Comparison of ENCODE assay signal across 10 mouse cellular contexts in the genomic region with DNA sequence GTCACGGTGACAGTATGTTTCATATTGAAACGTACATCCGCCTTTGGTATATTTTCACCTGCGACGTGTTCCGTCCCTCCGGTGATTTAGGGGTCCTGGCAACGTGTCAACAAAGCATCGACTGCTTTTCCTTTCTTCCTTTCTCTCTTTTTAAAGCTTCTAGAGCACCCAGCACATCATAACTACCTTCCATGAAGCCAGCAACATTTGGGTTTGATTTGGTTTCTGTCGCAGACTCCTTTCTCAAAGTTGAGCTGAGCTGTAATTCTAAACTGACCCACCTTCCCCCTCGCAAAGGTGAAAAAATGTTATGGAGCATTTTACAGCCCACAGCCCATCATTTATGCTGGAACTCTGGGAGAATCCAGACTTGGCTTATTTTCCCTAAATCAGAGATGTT.
"Had no signal": no experiment of that assay in that cellular context is flagged by ENCODE, and none has a peak within 500 bp of the region (broad histone marks: within the 10 kb centered on the region; RNA-seq: fewer than 3 reads in every experiment).

No protein-coding gene starts in this region.

- ATAC-seq: midbrain, embryonic 13.5 days had no signal

- H3K36me3 ChIP-seq: midbrain, embryonic 13.5 days; stomach, embryonic 15.5 days had no signal

- H3K9ac ChIP-seq: liver, embryonic 14.5 days; midbrain, embryonic 13.5 days; stomach, embryonic 15.5 days had no signal

- H3K9me3 ChIP-seq: midbrain, embryonic 13.5 days; stomach, embryonic 15.5 days had no signal

- H3K4me1 ChIP-seq: stomach, embryonic 15.5 days had no signal

- H3K4me2 ChIP-seq: midbrain, embryonic 13.5 days had no signal

- DNase-seq: kidney, postnatal 14 days; lung, adult 18-20 months; lung, postnatal 36 days; right cerebral cortex, postnatal 14 days; thymus, adult 2 months; thymus, postnatal 25 days had no signal

- H3K27ac ChIP-seq: left cerebral cortex, adult 2 months; liver, embryonic 14.5 days; midbrain, embryonic 13.5 days; stomach, embryonic 15.5 days had no signal

- H3K27me3 ChIP-seq: stomach, embryonic 15.5 days had no signal

- H3K4me3 ChIP-seq: left cerebral cortex, adult 2 months; midbrain, embryonic 13.5 days; stomach, embryonic 15.5 days had no signal
